Mouse (Mus musculus): Measurements from ENCODE around the gene Dhx15. TPM values are rescaled to one million over a fixed set of nuclear protein-coding genes. Genes with fewer than 3 reads are reported as not detected.

Dhx15 gene
- polyA plus RNA-seq, 1 experiment from 2014 or later, result 97.6 TPM

Small RNA genes within 50 kb of the gene (microRNA-seq; reads per million reads assigned to microRNA genes)
- gene Mir6417, result not detected

Other genes with a start within 250 kb of the Dhx15 start
- 4.3 and 5.6 TPM in 2 replicates for gene Sod3, start 173.3 kb upstream of the Dhx15 start, polyA plus RNA-seq (2015; fragmentation: Nextera tagmentation; extraction: Ambion mirVana)